Mouse (Mus musculus) lung, adult 2 months (tissue): ENCODE results near the gene Il10ra. TPM values are rescaled to one million over a fixed set of nuclear protein-coding genes. Genes with fewer than 3 reads are reported as not detected.

Experiments used
- DNase-seq: peaks from one replicate; pipeline ENCODE4 v3.0.0; 2022
- H3K4me1 ChIP-seq: fragments of 200-500 bp; 2 replicates; pipeline ENCODE4 v1.6.1; 2011; ENCODE audit warnings: low read length; ENCODE audit not compliant: control insufficient read depth, insufficient read depth
- H3K4me3 ChIP-seq: fragments of 200-500 bp; replicated peaks from 2 replicates; pipeline ENCODE3; 2011; ENCODE audit warnings: low read depth, mild to moderate bottlenecking, control low read depth, low read length; ENCODE audit errors: extremely low read depth
- CTCF ChIP-seq: fragments of 200-500 bp; IDR thresholded peaks from 2 replicates; pipeline ENCODE4 v1.5.1; 2011; ENCODE audit warnings: mild to moderate bottlenecking, low read length, control low read depth; ENCODE audit not compliant: insufficient read depth
- POLR2A ChIP-seq: fragments of 200-500 bp; IDR thresholded peaks from 2 replicates; pipeline ENCODE4 v1.6.1; 2011; ENCODE audit warnings: low read depth, mild to moderate bottlenecking, control low read depth, low read length, borderline replicate concordance; ENCODE audit errors: extremely low read depth
- WGBS: fragments of 180-500 bp; shearing (Covaris S2); methylation state at CpG from one replicate; pipeline ENCODE4 v1.1.7; 2018; 5-methylcytosine and 5-hydroxymethylcytosine counted together
- polyA plus RNA-seq: library from polyadenylated mRNA; depleted of rRNA; stranded (reverse); fragments of >200 nt; gene quantifications from 2 replicates; pipeline ENCODE4 v1.2.3, GENCODE M21; 2012; rRNA removed

Gene Il10ra
- polyA plus RNA-seq = 10.3 and 12.9 TPM in 2 replicates

DNA sequence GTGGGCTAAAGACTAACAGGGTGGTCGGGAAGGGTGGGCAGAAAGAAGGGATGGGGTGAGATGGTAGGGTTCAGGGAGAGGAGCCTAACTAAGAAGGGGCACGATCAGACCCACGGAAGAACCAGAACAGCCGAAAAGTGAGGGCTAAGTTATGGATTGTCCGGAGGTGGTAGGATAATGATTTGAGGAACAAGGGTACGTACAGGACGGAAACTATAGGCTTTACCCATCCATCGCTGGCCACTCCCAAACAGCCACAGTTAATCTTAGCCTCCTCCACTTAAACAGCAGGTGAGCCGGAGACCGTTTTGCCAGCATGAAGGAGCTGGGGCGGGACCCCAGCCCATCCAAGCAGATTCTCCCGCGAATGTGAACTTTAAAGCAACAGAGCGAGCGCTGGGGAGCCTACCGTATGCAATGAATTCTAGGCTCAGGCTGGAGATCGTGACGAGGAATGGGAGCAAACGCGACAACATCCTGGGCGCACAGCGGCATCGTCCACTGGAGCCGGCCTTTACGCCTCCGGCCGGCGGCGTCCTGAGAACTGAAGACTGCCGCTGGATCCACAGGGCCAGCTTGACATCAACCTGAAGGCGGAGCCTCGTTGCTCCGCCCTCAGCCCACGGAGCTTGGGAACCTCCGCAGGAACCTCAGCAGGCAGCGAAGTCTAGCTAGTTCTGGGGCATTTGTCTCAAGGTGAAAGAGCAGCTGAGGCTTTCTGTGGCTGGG lies at the start of gene Il10ra:
TSS of gene Il10ra (minus strand) at position 553 of the 729 bp plus-strand sequence.
- TF ChIP-seq POLR2A (peak; percentile 78; the same call in 1 of the 2 replicates), CTCF (no peak)
- Histone ChIP-seq H3K4me3 (peak within 1 kb of the TSS; percentile 76), H3K4me1 (no peaks in the 10 kb centered on the region)
- peak; percentile 33 for DNase-seq
- WGBS = 6% methylated on average over 36 of the region's 36 CpGs

DNA sequence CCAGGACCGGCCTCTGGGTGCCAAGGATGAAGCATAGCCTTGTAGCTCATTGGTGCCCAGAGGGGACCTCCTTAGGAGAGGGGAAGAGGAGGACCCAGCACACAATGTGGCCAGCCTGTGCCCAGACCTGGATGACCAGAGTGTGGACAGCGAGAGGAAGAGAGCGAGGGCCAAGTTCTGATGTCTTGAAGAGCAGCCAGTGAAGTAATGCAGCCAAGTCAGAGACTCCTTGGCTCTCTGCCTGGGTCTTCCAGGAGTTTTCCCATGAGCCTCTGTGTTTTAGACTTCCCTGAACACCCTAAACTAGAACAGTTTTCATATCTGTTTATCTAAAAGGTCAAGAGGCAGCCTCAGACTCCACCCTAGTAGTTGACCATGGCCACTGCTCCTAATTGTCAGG lies 48.7 kb upstream of the Il10ra start:
- WGBS = 54% methylated on average over 3 of the region's 3 CpGs
- Histone ChIP-seq H3K4me1 (no peaks in the 10 kb centered on the region), H3K4me3 (no peak overlapping the region)
- no peak for DNase-seq
- TF ChIP-seq CTCF (no peak), POLR2A (no peak)

DNA sequence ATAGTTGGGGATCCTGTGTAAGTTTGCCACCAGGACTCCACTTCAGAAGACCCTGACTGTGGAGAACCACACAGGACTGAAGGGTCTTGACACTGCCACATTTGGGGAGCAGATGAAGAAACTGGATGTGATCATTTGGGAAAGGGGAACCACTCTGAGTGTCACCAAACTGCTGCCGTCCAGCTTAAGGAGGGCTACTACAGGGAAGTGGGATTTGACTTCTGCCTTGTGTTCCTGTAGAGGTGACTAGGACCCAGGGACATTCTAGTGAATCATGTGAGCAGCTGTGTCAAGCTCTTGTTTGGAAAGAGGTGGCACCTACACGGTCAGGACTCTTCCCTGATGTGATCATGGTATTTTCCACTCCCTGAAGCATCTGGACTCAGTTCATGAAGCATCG lies 45.0 kb upstream of the Il10ra start:
- H3K4me1 ChIP-seq = no peaks in the 10 kb centered on the region
- TF ChIP-seq POLR2A = no peak
- no peak for TF ChIP-seq CTCF
- no peak for DNase-seq
- no peak overlapping the region for H3K4me3 ChIP-seq
- 69% methylated on average over 3 of the region's 3 CpGs for WGBS

DNA sequence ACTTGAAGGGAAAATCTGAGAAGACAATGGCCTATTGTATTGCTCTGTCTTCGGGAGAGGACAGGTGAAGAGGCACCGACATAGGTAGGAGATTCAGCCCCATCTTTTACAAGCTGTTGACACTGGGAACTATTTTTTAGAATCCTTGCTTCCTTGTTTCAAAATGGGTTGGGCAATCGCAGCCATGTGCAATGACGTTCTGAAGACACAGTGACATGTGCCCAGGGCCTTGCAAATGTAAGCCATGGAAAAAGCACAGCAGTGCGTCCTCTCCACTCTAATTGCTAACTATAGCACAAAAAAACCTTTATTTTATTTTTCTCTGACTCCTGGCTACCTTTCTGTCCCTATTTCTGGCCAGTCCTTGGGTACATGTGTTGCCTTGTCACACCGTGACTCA lies 42.9 kb upstream of the Il10ra start:
- H3K4me1 ChIP-seq = no peaks in the 10 kb centered on the region
- no peak for DNase-seq
- no peak overlapping the region for H3K4me3 ChIP-seq
- WGBS = 70% methylated on average over 6 of the region's 6 CpGs
- TF ChIP-seq CTCF = no peak
- no peak for TF ChIP-seq POLR2A

DNA sequence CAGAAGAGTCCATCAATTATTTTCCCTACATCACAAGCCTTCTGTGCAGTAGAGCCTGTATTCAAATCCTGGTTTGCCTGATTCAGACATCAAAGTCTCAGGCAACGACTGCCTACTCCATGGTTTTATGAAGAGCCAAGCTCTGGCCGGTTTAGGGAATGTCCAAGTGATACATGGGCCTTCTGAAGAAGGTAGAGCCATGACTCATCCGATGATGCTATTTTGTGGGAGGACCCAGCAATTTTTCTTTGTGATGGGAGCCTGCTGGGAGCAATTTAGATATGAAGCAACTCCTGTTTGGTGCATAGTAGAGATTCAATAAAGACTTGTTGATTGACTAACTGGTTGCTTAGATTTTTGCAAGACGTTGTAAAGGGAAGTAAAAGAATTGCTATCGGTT lies 39.6 kb upstream of the Il10ra start:
- Histone ChIP-seq H3K4me3 (no peak overlapping the region), H3K4me1 (no peaks in the 10 kb centered on the region)
- no peak for DNase-seq
- 77% methylated on average over 5 of the region's 5 CpGs for WGBS
- TF ChIP-seq CTCF (no peak), POLR2A (no peak)

DNA sequence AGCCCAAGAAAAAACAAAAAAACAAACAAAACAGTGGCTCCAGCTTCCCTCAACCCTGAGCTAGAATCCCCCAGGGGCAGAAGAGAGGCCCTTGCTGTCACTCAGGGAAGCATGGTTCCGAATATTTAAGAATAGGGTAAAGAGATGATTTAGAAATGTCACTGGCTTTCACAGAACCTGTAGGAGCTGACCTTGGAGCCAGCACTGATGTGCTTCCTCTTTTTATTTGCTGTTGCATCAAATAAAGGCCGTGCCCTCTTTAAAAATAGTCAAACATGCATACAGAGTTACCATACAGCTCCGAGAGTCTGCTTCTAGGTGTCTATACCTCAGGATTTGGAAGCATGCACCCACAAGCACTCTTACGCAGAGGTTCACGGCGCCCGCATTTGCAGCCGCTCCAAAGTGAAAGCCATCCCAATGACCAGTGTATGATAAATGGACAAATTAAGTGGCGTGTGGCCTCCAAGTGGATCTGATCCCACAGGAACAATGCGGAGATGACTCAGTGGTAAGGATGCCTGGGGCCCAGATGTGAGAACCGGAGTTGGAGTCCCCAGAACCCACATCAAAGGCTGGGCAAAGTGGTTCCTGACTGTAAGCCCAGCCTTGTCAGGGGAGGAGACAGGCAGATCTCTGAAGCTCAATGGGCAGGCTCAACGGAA lies 37.9 kb upstream of the Il10ra start:
- H3K4me3 ChIP-seq = no peak overlapping the region
- TF ChIP-seq CTCF (no peak), POLR2A (no peak)
- H3K4me1 ChIP-seq = no peaks in the 10 kb centered on the region
- DNase-seq = no peak
- 77% methylated on average over 12 of the region's 12 CpGs for WGBS

DNA sequence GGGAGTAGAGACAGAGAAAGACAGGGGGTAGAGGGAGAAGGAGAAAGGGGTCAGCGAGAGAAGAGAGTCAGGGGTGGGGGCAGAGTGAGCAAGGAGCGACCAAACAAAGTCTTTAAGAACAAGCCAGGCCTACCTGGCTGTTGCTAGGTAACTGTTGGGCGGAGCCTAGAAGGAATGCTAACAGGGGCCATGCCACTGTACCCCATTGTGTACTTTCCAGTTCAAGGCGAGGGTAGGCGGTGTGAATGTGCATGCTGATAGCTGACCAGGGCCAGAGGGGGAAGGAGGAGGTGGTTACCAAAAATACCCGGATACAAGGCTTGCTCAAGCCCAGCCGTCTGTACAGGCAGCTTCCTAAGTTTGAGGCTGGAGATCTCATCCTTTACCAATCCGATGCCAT lies 32.8 kb upstream of the Il10ra start:
- no peak overlapping the region for H3K4me3 ChIP-seq
- TF ChIP-seq POLR2A (no peak), CTCF (no peak)
- H3K4me1 ChIP-seq = peaks cover 4% of the 10 kb centered on the region; the same call in 1 of the 2 replicates
- no peak for DNase-seq
- WGBS = 82% methylated on average over 8 of the region's 8 CpGs

DNA sequence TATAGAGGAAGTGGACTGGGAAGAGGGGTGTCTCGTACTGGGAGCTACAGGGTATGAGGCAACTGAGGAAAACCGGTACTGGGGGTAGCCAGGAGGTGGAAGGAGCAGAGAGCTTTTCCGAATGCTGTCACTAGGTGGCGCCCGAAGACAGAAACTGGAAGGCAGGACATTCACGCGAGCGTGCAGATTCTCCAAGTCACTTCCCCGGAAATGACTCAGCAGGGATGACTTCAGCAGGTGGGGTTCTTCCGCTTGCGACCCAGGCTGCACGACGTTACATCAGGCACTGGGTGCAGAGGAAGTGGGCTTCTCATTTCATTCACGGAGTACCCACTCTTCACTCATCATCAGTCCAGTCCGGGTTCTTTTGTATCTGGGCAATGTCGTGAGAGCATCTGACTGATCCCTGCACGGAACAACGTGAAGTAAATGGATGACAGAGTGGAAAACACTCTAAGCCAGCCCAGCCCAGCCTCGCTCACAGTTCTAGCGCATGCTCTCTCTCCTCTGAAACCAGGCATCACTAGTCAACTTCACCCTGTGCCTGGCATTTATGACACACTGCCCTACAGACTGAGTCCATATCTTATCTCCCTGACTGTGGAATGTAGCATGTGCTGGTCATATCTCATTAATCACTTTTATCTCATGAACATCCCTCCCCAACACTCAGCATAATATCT lies 31.6 kb upstream of the Il10ra start:
- Histone ChIP-seq H3K4me1 (peaks cover 4% of the 10 kb centered on the region; the same call in 1 of the 2 replicates), H3K4me3 (peak overlapping the region; percentile 47)
- DNase-seq = peak; percentile 91
- WGBS = 6% methylated on average over 20 of the region's 20 CpGs
- TF ChIP-seq CTCF = peak; percentile 86
- peak; percentile 79; the same call in 1 of the 2 replicates for TF ChIP-seq POLR2A

DNA sequence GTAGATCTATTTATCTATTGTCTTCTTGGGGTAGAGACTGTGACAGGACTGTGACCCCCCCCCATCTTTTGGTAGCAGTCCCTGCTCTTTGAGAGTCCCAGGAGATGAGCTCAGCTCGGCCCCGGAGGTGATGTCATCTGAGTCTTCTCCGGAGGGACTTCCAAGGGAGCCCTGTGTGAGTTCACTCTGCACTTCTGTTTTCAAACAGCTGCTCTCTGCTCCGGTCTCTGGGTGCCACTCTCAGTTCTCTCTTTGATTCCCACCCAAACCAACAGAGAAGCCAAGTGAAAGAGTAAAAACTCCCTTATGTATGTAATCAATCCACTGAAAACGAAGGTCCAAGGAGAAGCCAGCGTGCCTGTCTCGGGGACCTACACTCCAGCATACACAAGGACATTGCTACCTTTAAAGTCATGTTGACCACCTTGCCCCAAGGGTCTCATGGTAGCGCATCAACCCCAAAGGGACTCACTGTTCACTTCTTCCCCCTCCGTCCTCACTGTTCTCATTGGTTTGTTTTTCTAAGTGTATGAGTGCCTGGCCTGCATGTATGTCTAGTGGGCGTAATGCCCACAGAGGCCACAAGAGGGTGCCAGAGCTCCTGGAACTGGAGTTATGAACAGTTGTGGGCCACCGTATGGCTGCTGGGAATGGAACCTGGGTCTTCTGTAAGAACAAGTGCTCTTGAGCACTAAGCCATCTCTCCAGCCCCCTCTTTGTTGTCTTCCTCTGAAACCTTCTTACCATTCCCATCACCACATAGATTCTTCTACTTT lies 30.5 kb upstream of the Il10ra start:
- peaks cover 4% of the 10 kb centered on the region; the same call in 1 of the 2 replicates for H3K4me1 ChIP-seq
- peak; percentile 75 for TF ChIP-seq CTCF
- TF ChIP-seq POLR2A = no peak
- DNase-seq = no peak
- H3K4me3 ChIP-seq = no peak overlapping the region
- WGBS = 71% methylated on average over 11 of the region's 11 CpGs
